Mouse (Mus musculus) forebrain, embryonic 11.5 days (tissue): ENCODE measurements at regions not wholly inside any gene's neighbourhood (a gene's known extent, or its start where the extent isn't known, plus 50 kb on each side); places are given as distances from the start of the nearest gene placed in this dataset.

ENCODE experiments used
- ATAC-seq: fragments of 200-750 bp; cut with Nextera tagmentation; replicated peaks from 2 replicates; pipeline ENCODE4 v1.8.0; 2017; ENCODE audit warnings: moderate TSS enrichment; ENCODE audit not compliant: low FRiP score
- DNase-seq: peaks from one replicate; pipeline ENCODE4 v3.0.0-alpha.2; 2017; ENCODE audit warnings: low spot score
- H3K27ac ChIP-seq: fragments of 300-500 bp; sonication (generic); 2 replicates; pipeline ENCODE4 v1.5.1; 2014; ENCODE audit warnings: low read depth, low read length
- H3K27me3 ChIP-seq: fragments of 300-500 bp; sonication (generic); 2 replicates; pipeline ENCODE4 v1.6.1; 2014; ENCODE audit warnings: mild to moderate bottlenecking, low read length, mixed read lengths; ENCODE audit not compliant: control insufficient read depth, insufficient read depth
- H3K36me3 ChIP-seq: fragments of 300-500 bp; sonication (generic); 2 replicates; pipeline ENCODE4 v1.6.1; 2014; ENCODE audit warnings: mild to moderate bottlenecking, low read length, moderate library complexity, mixed read lengths; ENCODE audit not compliant: control insufficient read depth, insufficient read depth
- H3K4me1 ChIP-seq: fragments of 300-500 bp; sonication (generic); replicated peaks from 2 replicates; pipeline ENCODE4 v1.6.1; 2014; ENCODE audit warnings: low read length, mixed read lengths; ENCODE audit not compliant: control insufficient read depth, insufficient read depth
- H3K4me2 ChIP-seq: fragments of 300-500 bp; sonication (generic); 2 replicates; pipeline ENCODE4 v1.6.1; 2014; ENCODE audit warnings: low read depth, mild to moderate bottlenecking, low read length, moderate library complexity, mixed read lengths; ENCODE audit not compliant: severe bottlenecking
- H3K4me3 ChIP-seq: fragments of 300-500 bp; sonication (generic); 2 replicates; pipeline ENCODE4 v1.5.1; 2014; ENCODE audit warnings: low read depth, low read length
- H3K9ac ChIP-seq: fragments of 300-500 bp; sonication (generic); 2 replicates; pipeline ENCODE4 v1.6.1; 2014; ENCODE audit warnings: low read length
- H3K9me3 ChIP-seq: fragments of 300-500 bp; sonication (generic); 2 replicates; pipeline ENCODE4 v1.6.1; 2016; ENCODE audit warnings: low read length, mixed read lengths; ENCODE audit not compliant: control insufficient read depth
- WGBS: fragments of 180-500 bp; shearing (Covaris S2); extraction: QIAGEN DNeasy Blood & Tissue Kit; methylation state at CpG from one replicate; pipeline ENCODE4 v1.1.7; 2014; 5-methylcytosine and 5-hydroxymethylcytosine counted together

- no peak overlapping the region for H3K9ac ChIP-seq
- WGBS = 53% methylated on average over 3 of the region's 3 CpGs
- ATAC-seq (no peak), DNase-seq (peak; percentile 63)
- no peaks in the 10 kb centered on the region for H3K36me3 ChIP-seq
- no peaks in the 10 kb centered on the region for H3K4me1 ChIP-seq
- H3K27me3 ChIP-seq = no peaks in the 10 kb centered on the region
- no peaks in the 10 kb centered on the region for H3K9me3 ChIP-seq
- no peak overlapping the region for H3K4me2 ChIP-seq
- no peak overlapping the region for H3K4me3 ChIP-seq
- H3K27ac ChIP-seq = no peak overlapping the region
These were observed 413.2 kb upstream of the Nox3 start for GRCm38 (mm10) chr17:4109263-4109662.

GRCm38 (mm10) chr17:4113021-4113420 lies 417.0 kb upstream of the Nox3 start:
- Histone ChIP-seq H3K4me2 (no peak overlapping the region), H3K9me3 (no peaks in the 10 kb centered on the region), H3K27ac (no peak overlapping the region), H3K4me1 (no peaks in the 10 kb centered on the region), H3K9ac (no peak overlapping the region), H3K36me3 (no peaks in the 10 kb centered on the region), H3K4me3 (no peak overlapping the region), H3K27me3 (no peaks in the 10 kb centered on the region)
- no peak for DNase-seq
- ATAC-seq = no peak
- 85% methylated on average over 4 of the region's 4 CpGs for WGBS

- Histone ChIP-seq H3K9me3 (no peaks in the 10 kb centered on the region), H3K36me3 (no peaks in the 10 kb centered on the region), H3K9ac (no peak overlapping the region), H3K27ac (no peak overlapping the region), H3K4me3 (no peak overlapping the region), H3K4me1 (no peaks in the 10 kb centered on the region), H3K4me2 (no peak overlapping the region), H3K27me3 (no peaks in the 10 kb centered on the region)
- DNase-seq = no peak
- WGBS = 84% methylated on average over 3 of the region's 3 CpGs
- no peak for ATAC-seq
These were observed 420.4 kb upstream of the Nox3 start for GRCm38 (mm10) chr17:4116476-4116875.

GRCm38 (mm10) chr17:4133678-4134077 lies 437.6 kb upstream of the Nox3 start:
- Histone ChIP-seq H3K4me2 (no peak overlapping the region), H3K4me3 (no peak overlapping the region), H3K27ac (no peak overlapping the region), H3K4me1 (no peaks in the 10 kb centered on the region), H3K27me3 (no peaks in the 10 kb centered on the region), H3K9me3 (no peaks in the 10 kb centered on the region), H3K9ac (no peak overlapping the region), H3K36me3 (no peaks in the 10 kb centered on the region)
- no peak for ATAC-seq
- no peak for DNase-seq
- 74% methylated on average over 3 of the region's 3 CpGs for WGBS

GRCm38 (mm10) chr17:4163502-4163901 lies 467.4 kb upstream of the Nox3 start:
- Histone ChIP-seq H3K27me3 (no peaks in the 10 kb centered on the region), H3K36me3 (no peaks in the 10 kb centered on the region), H3K4me1 (no peaks in the 10 kb centered on the region), H3K4me2 (no peak overlapping the region), H3K9ac (no peak overlapping the region), H3K27ac (no peak overlapping the region), H3K9me3 (no peaks in the 10 kb centered on the region), H3K4me3 (no peak overlapping the region)
- WGBS = 89% methylated on average over 2 of the region's 2 CpGs
- ATAC-seq (no peak), DNase-seq (no peak)

- ATAC-seq = no peak
- peaks cover 3% of the 10 kb centered on the region; the same call in 1 of the 2 replicates for H3K4me1 ChIP-seq
- no peak overlapping the region for H3K27ac ChIP-seq
- no peak overlapping the region for H3K4me2 ChIP-seq
- no peak overlapping the region for H3K9ac ChIP-seq
- H3K4me3 ChIP-seq = no peak overlapping the region
- no peaks in the 10 kb centered on the region; the same call in 1 of the 2 replicates for H3K27me3 ChIP-seq
- WGBS = 57% methylated on average over 4 of the region's 4 CpGs
- no peaks in the 10 kb centered on the region for H3K9me3 ChIP-seq
- no peak for DNase-seq
- H3K36me3 ChIP-seq = no peaks in the 10 kb centered on the region
These were observed 477.9 kb upstream of the Nox3 start for GRCm38 (mm10) chr17:4173951-4174361.

GRCm38 (mm10) chr17:4175006-4175405 lies 478.9 kb upstream of the Nox3 start:
- Histone ChIP-seq H3K27me3 (no peaks in the 10 kb centered on the region; the same call in 1 of the 2 replicates), H3K4me3 (no peak overlapping the region), H3K9me3 (no peaks in the 10 kb centered on the region), H3K27ac (no peak overlapping the region), H3K9ac (no peak overlapping the region), H3K4me1 (peaks cover 3% of the 10 kb centered on the region; the same call in 1 of the 2 replicates), H3K36me3 (no peaks in the 10 kb centered on the region), H3K4me2 (no peak overlapping the region)
- WGBS = 71% methylated on average over 9 of the region's 9 CpGs
- ATAC-seq (no peak), DNase-seq (no peak)

GRCm38 (mm10) chr17:4176524-4176923 lies 480.5 kb upstream of the Nox3 start:
- Histone ChIP-seq H3K4me1 (peaks cover 3% of the 10 kb centered on the region; the same call in 1 of the 2 replicates), H3K36me3 (no peaks in the 10 kb centered on the region), H3K27me3 (no peaks in the 10 kb centered on the region; the same call in 1 of the 2 replicates), H3K9me3 (no peaks in the 10 kb centered on the region), H3K27ac (no peak overlapping the region), H3K9ac (no peak overlapping the region), H3K4me2 (no peak overlapping the region), H3K4me3 (no peak overlapping the region)
- 69% methylated on average over 2 of the region's 3 CpGs for WGBS
- ATAC-seq (no peak), DNase-seq (no peak)

- Histone ChIP-seq H3K4me2 (no peak overlapping the region), H3K27ac (no peak overlapping the region), H3K36me3 (no peaks in the 10 kb centered on the region), H3K9me3 (no peaks in the 10 kb centered on the region), H3K4me3 (no peak overlapping the region), H3K27me3 (no peaks in the 10 kb centered on the region; the same call in 1 of the 2 replicates), H3K9ac (no peak overlapping the region), H3K4me1 (peaks cover 3% of the 10 kb centered on the region; the same call in 1 of the 2 replicates)
- ATAC-seq (peak; percentile 87), DNase-seq (no peak)
- WGBS = 25% methylated on average over 9 of the region's 9 CpGs
These were observed 481.6 kb upstream of the Nox3 start for GRCm38 (mm10) chr17:4177485-4178150.
